Mouse (Mus musculus) myocyte (in vitro differentiated cells): ENCODE measurements at regions not wholly inside any gene's neighbourhood (a gene's known extent, or its start where the extent isn't known, plus 50 kb on each side); places are given as distances from the start of the nearest gene placed in this dataset.

Source experiments
- CEBPB ChIP-seq: IDR thresholded peaks from 2 replicates; pipeline ENCODE4 v1.6.1; 2011; ENCODE audit warnings: mild to moderate bottlenecking, moderate library complexity; ENCODE audit not compliant: poor library complexity, insufficient read depth, severe bottlenecking
- E2F4 ChIP-seq: IDR thresholded peaks from one replicate; pipeline ENCODE4 v1.6.1; 2011; ENCODE audit warnings: mild to moderate bottlenecking, control low read depth, moderate library complexity; ENCODE audit not compliant: insufficient read depth
- MAX ChIP-seq: IDR thresholded peaks from one replicate; pipeline ENCODE4 v1.6.1; 2011; ENCODE audit warnings: low read depth, mild to moderate bottlenecking, control low read depth
- MYOG ChIP-seq, 3 experiments: IDR thresholded peaks; one replicate each; pipeline ENCODE4 v1.6.1; 2011; ENCODE audit warnings: control low read depth in 2 of 3, low read depth in 2 of 3, mild to moderate bottlenecking in 2 of 3; ENCODE audit not compliant: insufficient read length in 2 of 3, control insufficient read depth in 1 of 3, insufficient read depth in 1 of 3
- POLR2A ChIP-seq: IDR thresholded peaks from one replicate; pipeline ENCODE4 v1.6.1; 2011; ENCODE audit warnings: low read depth, mild to moderate bottlenecking, control low read depth, moderate library complexity; ENCODE audit not compliant: insufficient read length
- REST ChIP-seq: IDR thresholded peaks from one replicate; pipeline ENCODE4 v1.6.1; 2011; ENCODE audit warnings: mild to moderate bottlenecking, control low read depth, moderate library complexity; ENCODE audit not compliant: insufficient read depth, insufficient read length
- TCF12 ChIP-seq: IDR thresholded peaks from one replicate; pipeline ENCODE4 v1.6.1; 2011; ENCODE audit warnings: mild to moderate bottlenecking, control low read depth; ENCODE audit not compliant: poor library complexity, insufficient read depth, severe bottlenecking
- TCF3 ChIP-seq: IDR thresholded peaks from one replicate; pipeline ENCODE4 v1.6.1; 2011; ENCODE audit warnings: low read depth, control low read depth; ENCODE audit not compliant: insufficient read length
- USF1 ChIP-seq: IDR thresholded peaks from one replicate; pipeline ENCODE4 v1.6.1; 2011; ENCODE audit warnings: low read depth, mild to moderate bottlenecking, control low read depth, moderate library complexity

DNA sequence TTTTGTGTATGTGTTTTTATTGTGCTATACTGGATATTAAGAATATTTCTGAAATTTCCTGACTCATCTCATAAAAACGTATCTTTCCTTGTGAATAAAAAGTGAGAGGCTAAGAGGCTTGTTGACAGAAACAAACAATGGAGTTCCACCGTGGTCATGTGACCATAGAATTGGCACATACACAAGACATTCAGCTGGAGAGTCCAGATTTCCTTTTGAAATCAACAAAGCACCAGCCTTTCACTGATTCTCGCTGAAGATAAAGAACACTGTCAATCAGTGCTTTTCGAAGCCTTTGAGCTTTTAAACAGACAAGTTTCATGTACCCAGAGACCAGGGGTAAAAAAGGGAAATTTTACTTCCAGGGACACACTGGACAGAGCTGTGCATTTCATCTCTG lies 80.3 kb upstream of the Bet1 start:
- TF ChIP-seq CEBPB (no peak), TCF12 (no peak), REST (no peak), USF1 (peak; percentile 31), POLR2A (no peak), MYOG (IDR thresholded peaks at IDR 0.05; ENCODE audit: control insufficient read depth in 1 of 3, insufficient read depth in 1 of 3, insufficient read length in 2 of 3, low read depth in 2 of 3) (no peak), E2F4 (no peak), TCF3 (no peak), MAX (no peak)
